Mouse (Mus musculus): Measurements from ENCODE around the gene Tmem51.
"Not testable (repeated sequence)": the region's sequence is repeated elsewhere in the genome, so short reads cannot be mapped to it uniquely, and the experiment has no call there.

The Tmem51 gene

GRCm38 (mm10) chr4:142059113-142059840, 24.8 kb downstream of the Tmem51 start:
- no peak for DNase-seq (ENCODE audit: low read depth)

- DNase-seq (ENCODE audit: low read depth), result no peak
Measured at GRCm38 (mm10) chr4:142057529-142058216, 26.4 kb downstream of the Tmem51 start.

GRCm38 (mm10) chr4:142055600-142055999, 28.5 kb downstream of the Tmem51 start:
- no peak for DNase-seq (ENCODE audit: low read depth)

- DNase-seq (ENCODE audit: low read depth), result no peak
Measured at GRCm38 (mm10) chr4:142054580-142054979, 29.5 kb downstream of the Tmem51 start.

GRCm38 (mm10) chr4:142053661-142054448, 30.2 kb downstream of the Tmem51 start:
- no peak for DNase-seq (ENCODE audit: low read depth)

- no peak for DNase-seq (ENCODE audit: low read depth)
Measured at GRCm38 (mm10) chr4:142053261-142053660, 30.8 kb downstream of the Tmem51 start.

- DNase-seq (ENCODE audit: low read depth), result no peak
Measured at GRCm38 (mm10) chr4:142052391-142053132, 31.5 kb downstream of the Tmem51 start.

GRCm38 (mm10) chr4:142051883-142052282, 32.2 kb downstream of the Tmem51 start:
- not testable (repeated sequence) for DNase-seq (ENCODE audit: low read depth)

GRCm38 (mm10) chr4:142049963-142050362, 34.1 kb downstream of the Tmem51 start:
- DNase-seq (ENCODE audit: low read depth), result no peak

GRCm38 (mm10) chr4:142048391-142048790, 35.7 kb downstream of the Tmem51 start:
- DNase-seq (ENCODE audit: low read depth), result no peak

- DNase-seq (ENCODE audit: low read depth), result no peak
Measured at GRCm38 (mm10) chr4:142047005-142047404, 37.1 kb downstream of the Tmem51 start.

- no peak for DNase-seq (ENCODE audit: low read depth)
Measured at GRCm38 (mm10) chr4:142046496-142046895, 37.6 kb downstream of the Tmem51 start.

GRCm38 (mm10) chr4:142045595-142046163, 38.4 kb downstream of the Tmem51 start:
- DNase-seq (ENCODE audit: low read depth), result no peak

GRCm38 (mm10) chr4:142044452-142044851, 39.7 kb downstream of the Tmem51 start:
- no peak for DNase-seq (ENCODE audit: low read depth)

- DNase-seq (ENCODE audit: low read depth), result no peak
Measured at GRCm38 (mm10) chr4:142039662-142040353, 44.3 kb downstream of the Tmem51 start.

- DNase-seq (ENCODE audit: low read depth), result no peak
Measured at GRCm38 (mm10) chr4:142037897-142038296, 46.2 kb downstream of the Tmem51 start.

- no peak for DNase-seq (ENCODE audit: low read depth)
Measured at GRCm38 (mm10) chr4:142028533-142028932, 55.6 kb downstream of the Tmem51 start.

- DNase-seq (ENCODE audit: low read depth), result no peak
Measured at GRCm38 (mm10) chr4:142026965-142027364, 57.1 kb downstream of the Tmem51 start.

- no peak for DNase-seq (ENCODE audit: low read depth)
Measured at GRCm38 (mm10) chr4:142024536-142024935, 59.6 kb downstream of the Tmem51 start.

GRCm38 (mm10) chr4:142023166-142023565, 60.9 kb downstream of the Tmem51 start:
- DNase-seq (ENCODE audit: low read depth), result no peak

GRCm38 (mm10) chr4:142017686-142018085, 66.4 kb downstream of the Tmem51 start:
- DNase-seq (ENCODE audit: low read depth), result no peak
